Mouse (Mus musculus) stomach, embryonic 16.5 days (tissue): Measurements from ENCODE around the gene Hdac4. TPM values are rescaled to one million over a fixed set of nuclear protein-coding genes. Genes with fewer than 3 reads are reported as not detected.

Source experiments
- ATAC-seq: fragments of 200-750 bp; cut with Nextera tagmentation; 2 replicates; pipeline ENCODE4 v1.8.0; 2017; ENCODE audit warnings: moderate number of reproducible peaks, moderate TSS enrichment; ENCODE audit not compliant: insufficient read depth, low FRiP score
- H3K27ac ChIP-seq: fragments of 300-500 bp; sonication (generic); 2 replicates; pipeline ENCODE4 v1.5.1; 2014; ENCODE audit warnings: low read length
- H3K27me3 ChIP-seq: fragments of 300-500 bp; sonication (generic); 2 replicates; pipeline ENCODE4 v1.6.1; 2014; ENCODE audit warnings: low read length, control low read depth, mixed read lengths; ENCODE audit not compliant: control insufficient read depth, insufficient read depth
- H3K36me3 ChIP-seq: fragments of 300-500 bp; sonication (generic); 2 replicates; pipeline ENCODE4 v1.6.1; 2014; ENCODE audit warnings: low read length; ENCODE audit not compliant: control insufficient read depth, insufficient read depth
- H3K4me1 ChIP-seq: fragments of 300-500 bp; sonication (generic); 2 replicates; pipeline ENCODE4 v1.6.1; 2014; ENCODE audit warnings: low read length, control low read depth, mixed read lengths; ENCODE audit not compliant: control insufficient read depth, insufficient read depth
- H3K4me2 ChIP-seq: fragments of 300-500 bp; sonication (generic); 2 replicates; pipeline ENCODE4 v1.6.1; 2014; ENCODE audit warnings: low read depth, low read length, mixed read lengths
- H3K4me3 ChIP-seq: fragments of 300-500 bp; sonication (generic); replicated peaks from 2 replicates; pipeline ENCODE4 v1.5.1; 2014; ENCODE audit warnings: mild to moderate bottlenecking, low read length
- H3K9ac ChIP-seq: fragments of 300-500 bp; sonication (generic); 2 replicates; pipeline ENCODE4 v1.6.1; 2014; ENCODE audit warnings: low read length
- H3K9me3 ChIP-seq: fragments of 300-500 bp; sonication (generic); replicated peaks from 2 replicates; pipeline ENCODE4 v1.6.1; 2016; ENCODE audit warnings: low read length, control low read depth; ENCODE audit not compliant: control insufficient read depth
- WGBS: fragments of 180-500 bp; shearing (Covaris S2); extraction: QIAGEN DNeasy Blood & Tissue Kit; methylation state at CpG from one replicate; pipeline ENCODE4 v1.1.7; 2014; 5-methylcytosine and 5-hydroxymethylcytosine counted together
- polyA plus RNA-seq: library from polyadenylated mRNA; unstranded; fragments of >200 nt; fragmentation: Nextera tagmentation; extraction: Ambion mirVana; gene quantifications from 2 replicates; pipeline ENCODE4 v1.2.1, GENCODE M21; 2015

The Hdac4 gene
- polyA plus RNA-seq, 1 experiment from 2014 or later = 15.7 TPM

DNA sequence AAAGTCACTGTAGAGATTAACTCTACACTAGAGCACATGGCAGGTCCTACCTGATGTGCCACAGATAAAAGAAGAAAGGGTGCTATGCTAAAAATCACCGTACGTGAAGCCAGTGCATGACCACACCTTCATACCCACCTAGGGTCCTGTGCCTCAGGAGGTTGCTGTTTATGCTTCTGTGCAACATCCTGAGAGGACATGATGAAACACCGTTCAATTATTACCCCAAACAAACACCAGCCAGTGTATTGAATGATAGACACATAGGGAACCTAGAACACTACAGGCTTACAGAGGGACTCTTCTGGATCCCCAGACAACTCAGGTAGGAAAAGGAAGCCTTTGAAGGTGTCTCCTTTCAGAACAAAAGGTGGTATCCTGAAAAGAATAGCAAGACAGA lies 120.8 kb downstream of the Hdac4 start:
- Histone ChIP-seq H3K9ac (no peak overlapping the region), H3K4me2 (no peak overlapping the region), H3K9me3 (no peaks in the 10 kb centered on the region), H3K4me3 (no peak overlapping the region), H3K27me3 (no peaks in the 10 kb centered on the region), H3K36me3 (no peaks in the 10 kb centered on the region), H3K27ac (no peak overlapping the region), H3K4me1 (peaks cover 6% of the 10 kb centered on the region)
- WGBS = 78% methylated on average over 3 of the region's 3 CpGs
- no peak for ATAC-seq

DNA sequence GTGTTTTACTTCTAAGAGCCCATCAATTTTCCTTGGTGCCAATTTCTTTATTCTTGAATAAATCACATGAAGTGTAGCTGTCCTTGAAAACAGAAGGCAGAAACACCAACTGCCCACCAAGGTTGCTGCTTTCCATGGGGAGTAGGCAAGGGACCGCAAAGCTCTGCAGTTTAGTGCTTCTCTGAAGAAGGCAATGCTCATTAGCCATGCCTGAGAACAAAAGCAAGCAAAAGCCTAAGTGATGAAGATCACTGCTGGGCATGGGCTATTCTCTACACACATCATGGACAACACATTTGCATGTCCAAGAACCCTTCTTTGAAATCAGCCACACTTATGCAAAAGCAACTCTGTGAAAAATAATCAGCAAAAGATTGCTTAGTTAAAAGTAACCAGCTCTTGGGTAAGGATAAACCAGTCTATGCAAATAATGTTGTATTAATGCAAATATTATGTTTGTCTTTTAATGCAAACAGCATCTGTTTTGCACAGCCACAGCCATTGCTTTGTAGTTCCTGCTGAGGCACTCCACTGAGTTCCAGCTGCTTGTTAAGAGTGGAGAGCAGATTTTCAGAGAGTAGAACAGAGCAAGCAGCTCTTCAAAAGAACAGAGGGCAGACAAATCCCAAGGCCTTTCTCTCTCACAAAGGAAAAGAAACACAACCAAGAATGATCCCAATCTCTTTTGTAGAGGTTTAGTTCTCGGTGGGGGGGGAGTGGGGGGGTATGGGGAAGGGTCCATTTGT lies 125.4 kb downstream of the Hdac4 start:
- Histone ChIP-seq H3K9ac (no peak overlapping the region), H3K4me1 (peaks cover under 1% of the 10 kb centered on the region; the same call in 1 of the 2 replicates), H3K27ac (no peak overlapping the region), H3K27me3 (no peaks in the 10 kb centered on the region), H3K4me3 (no peak overlapping the region), H3K4me2 (no peak overlapping the region), H3K36me3 (no peaks in the 10 kb centered on the region), H3K9me3 (no peaks in the 10 kb centered on the region)
- WGBS = 76% methylated on average over 2 of the region's 2 CpGs
- ATAC-seq = no peak

DNA sequence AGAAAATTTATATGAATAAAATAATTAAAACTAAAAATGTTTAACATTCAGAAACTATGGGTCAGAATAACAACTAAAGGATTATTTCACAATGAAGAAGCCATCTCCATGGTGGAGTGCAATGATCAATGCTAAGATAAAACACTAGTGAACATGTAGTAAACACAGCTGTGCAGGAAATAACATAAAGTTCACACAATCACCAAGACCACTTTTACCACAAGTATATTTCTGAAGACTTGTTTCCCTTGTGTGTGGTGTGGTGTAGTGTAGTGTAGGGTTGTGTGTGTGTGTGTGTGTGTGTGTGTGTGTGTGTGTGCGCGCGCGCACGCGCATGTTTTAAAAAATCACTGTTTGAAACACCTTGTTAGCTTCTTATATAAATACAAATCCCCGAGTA lies 126.0 kb downstream of the Hdac4 start:
- WGBS = 93% methylated on average over 7 of the region's 7 CpGs
- Histone ChIP-seq H3K9ac (no peak overlapping the region), H3K27me3 (no peaks in the 10 kb centered on the region), H3K4me2 (no peak overlapping the region), H3K36me3 (no peaks in the 10 kb centered on the region), H3K4me3 (no peak overlapping the region), H3K9me3 (no peaks in the 10 kb centered on the region), H3K4me1 (no peaks in the 10 kb centered on the region), H3K27ac (no peak overlapping the region)
- ATAC-seq = no peak

DNA sequence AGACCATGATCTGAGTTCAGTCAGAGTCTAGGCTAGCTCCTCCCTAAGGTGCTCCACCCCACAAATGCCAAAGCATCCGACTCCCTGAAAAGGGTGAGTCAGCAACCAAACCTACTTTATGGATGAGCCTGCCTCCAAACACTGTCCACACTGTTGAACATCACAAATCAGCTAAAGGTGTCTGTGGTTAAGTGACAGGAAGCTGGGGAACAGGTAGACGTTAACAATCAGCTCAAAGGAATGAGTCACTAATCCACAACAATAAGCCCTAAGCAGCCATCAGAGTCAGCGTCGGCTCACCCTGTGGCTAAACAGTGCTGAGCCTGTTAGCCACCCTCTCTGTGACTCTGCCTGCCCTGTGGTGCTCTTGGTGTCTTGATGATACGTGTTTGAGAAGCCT lies 131.2 kb downstream of the Hdac4 start:
- no peak overlapping the region for H3K4me2 ChIP-seq
- WGBS = 69% methylated on average over 5 of the region's 5 CpGs
- no peak overlapping the region for H3K4me3 ChIP-seq
- H3K9ac ChIP-seq = no peak overlapping the region
- H3K27me3 ChIP-seq = no peaks in the 10 kb centered on the region
- no peaks in the 10 kb centered on the region for H3K36me3 ChIP-seq
- 0 out of 2 replicates have a peak, but pooled peaks cover 4% of the 10 kb centered on the region for H3K4me1 ChIP-seq
- no peak overlapping the region for H3K27ac ChIP-seq
- H3K9me3 ChIP-seq = no peaks in the 10 kb centered on the region
- no peak; the same call in 1 of the 2 replicates for ATAC-seq

DNA sequence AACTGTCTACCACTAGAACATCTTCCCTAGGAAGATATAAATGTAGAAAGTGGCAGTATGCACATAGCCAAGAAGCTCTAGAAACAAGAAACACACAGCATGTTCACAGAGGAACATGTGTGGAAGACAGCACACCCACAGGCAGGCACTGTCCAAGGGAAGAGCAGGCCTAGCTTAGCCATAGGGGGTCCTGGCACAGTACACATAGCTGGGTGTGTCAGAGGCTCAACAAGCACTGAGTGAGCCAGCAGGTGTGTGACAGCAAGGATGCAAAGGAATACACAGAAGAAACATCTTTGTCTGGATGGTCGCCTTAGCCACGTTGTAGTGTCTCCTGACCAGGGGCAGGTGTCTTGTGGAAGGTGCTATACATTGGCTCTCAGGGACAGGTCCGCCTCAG lies 132.2 kb downstream of the Hdac4 start:
- Histone ChIP-seq H3K4me1 (0 out of 2 replicates have a peak, but pooled peaks cover 4% of the 10 kb centered on the region), H3K4me2 (no peak overlapping the region), H3K4me3 (no peak overlapping the region), H3K9me3 (no peaks in the 10 kb centered on the region), H3K27ac (no peak overlapping the region), H3K36me3 (no peaks in the 10 kb centered on the region), H3K9ac (no peak overlapping the region), H3K27me3 (no peaks in the 10 kb centered on the region)
- 89% methylated on average over 3 of the region's 3 CpGs for WGBS
- no peak for ATAC-seq

DNA sequence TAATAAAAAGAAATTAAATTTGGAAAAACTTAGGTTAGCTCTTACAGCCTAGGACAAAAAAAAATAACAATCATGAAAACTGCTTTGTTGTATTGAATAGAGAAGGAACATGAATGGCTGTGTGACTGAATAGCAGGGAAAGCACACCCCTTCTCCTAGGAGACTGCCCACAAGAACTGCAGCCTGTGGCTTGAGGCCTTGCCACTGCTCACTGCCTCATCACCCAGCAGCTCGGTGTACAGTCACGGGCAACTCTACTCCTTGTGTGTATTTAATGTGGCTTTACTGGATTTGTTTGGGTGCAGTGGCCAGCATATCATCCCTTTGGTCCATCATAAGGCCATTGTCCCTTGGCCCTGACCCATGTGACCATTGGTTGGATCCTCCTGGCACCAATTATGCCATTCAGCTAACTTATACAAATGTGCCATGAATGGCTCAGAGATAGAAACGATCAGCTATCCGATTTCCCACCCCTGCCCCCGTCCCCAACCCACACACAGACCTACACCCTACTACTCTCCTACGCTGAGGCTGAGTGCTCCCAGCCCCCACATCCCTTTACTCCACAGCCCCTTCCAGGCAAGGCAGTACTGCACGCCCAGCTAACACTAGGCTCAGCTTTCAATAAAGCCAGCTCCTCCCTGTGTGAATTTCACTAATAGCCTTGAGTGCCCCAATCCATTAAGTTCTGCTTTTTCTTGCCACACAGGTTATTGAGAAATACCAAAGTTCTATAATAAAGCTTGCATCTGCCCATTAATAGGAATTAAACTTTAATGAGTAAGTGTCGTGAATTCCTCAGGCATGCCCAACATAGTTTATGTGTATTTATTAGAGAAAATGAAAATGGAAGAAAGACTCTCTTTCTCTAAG lies 134.1 kb downstream of the Hdac4 start:
- ATAC-seq = no peak
- WGBS = 63% methylated on average over 8 of the region's 8 CpGs
- Histone ChIP-seq H3K4me3 (no peak overlapping the region), H3K9me3 (no peaks in the 10 kb centered on the region), H3K9ac (no peak overlapping the region), H3K27ac (no peak overlapping the region), H3K4me2 (no peak overlapping the region), H3K27me3 (no peaks in the 10 kb centered on the region), H3K4me1 (0 out of 2 replicates have a peak, but pooled peaks cover 4% of the 10 kb centered on the region), H3K36me3 (no peaks in the 10 kb centered on the region)

DNA sequence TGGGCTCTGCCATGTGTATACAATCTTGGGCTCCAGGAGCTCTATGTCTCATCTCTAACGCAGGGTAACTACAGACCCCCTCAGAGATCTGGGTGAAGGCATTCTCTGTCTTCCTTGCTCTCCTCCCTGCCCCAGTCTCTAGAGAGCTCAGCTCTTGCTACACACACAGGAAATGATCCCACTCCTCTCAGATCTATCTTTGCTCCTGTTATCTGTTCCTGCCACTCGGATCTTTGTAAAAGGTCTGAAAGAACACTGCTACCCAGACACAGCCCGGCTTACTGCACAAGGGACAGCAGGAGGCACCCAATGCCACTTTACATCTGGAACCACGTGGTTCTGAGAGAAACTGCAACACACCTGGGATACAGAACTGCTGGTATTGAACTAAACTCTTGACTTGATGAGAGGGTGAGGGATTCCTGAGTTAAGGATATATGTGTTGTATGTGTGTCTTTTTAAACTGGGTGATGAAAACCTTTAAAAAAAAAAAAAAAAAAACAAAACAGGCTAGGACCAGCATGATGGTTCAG lies 134.9 kb downstream of the Hdac4 start:
- H3K36me3 ChIP-seq = no peaks in the 10 kb centered on the region
- no peaks in the 10 kb centered on the region for H3K9me3 ChIP-seq
- ATAC-seq = no peak
- H3K4me3 ChIP-seq = no peak overlapping the region
- 76% methylated on average over 4 of the region's 4 CpGs for WGBS
- no peak overlapping the region for H3K9ac ChIP-seq
- H3K27me3 ChIP-seq = no peaks in the 10 kb centered on the region
- 0 out of 2 replicates have a peak, but pooled peaks cover 4% of the 10 kb centered on the region for H3K4me1 ChIP-seq
- no peak overlapping the region for H3K4me2 ChIP-seq
- no peak overlapping the region for H3K27ac ChIP-seq

DNA sequence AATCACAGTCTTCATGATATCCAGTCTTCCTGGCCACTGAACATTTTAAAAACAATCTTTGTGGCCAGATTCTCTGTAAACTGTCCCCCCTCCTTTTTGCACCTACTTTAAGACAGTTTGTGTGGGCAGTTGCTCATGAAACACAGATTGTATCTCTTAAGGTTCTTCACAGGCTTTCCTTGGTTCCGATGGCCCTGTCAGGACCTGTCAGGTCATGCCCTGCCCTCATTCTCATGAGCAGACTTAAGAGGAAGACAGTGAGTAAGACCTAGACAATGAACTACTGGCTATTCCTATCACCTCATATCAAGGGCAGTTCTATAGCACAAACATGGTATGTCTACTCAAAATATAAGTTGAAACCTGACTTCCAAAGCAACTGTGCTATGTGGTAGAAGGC lies 135.9 kb downstream of the Hdac4 start:
- WGBS = 82% methylated on average over 1 of the region's 1 CpGs
- H3K9me3 ChIP-seq = no peaks in the 10 kb centered on the region
- H3K4me1 ChIP-seq = peaks cover 10% of the 10 kb centered on the region; the same call in 1 of the 2 replicates
- H3K4me2 ChIP-seq = no peak overlapping the region
- ATAC-seq = no peak
- H3K9ac ChIP-seq = no peak overlapping the region
- no peaks in the 10 kb centered on the region for H3K27me3 ChIP-seq
- no peak overlapping the region for H3K4me3 ChIP-seq
- no peak overlapping the region for H3K27ac ChIP-seq
- H3K36me3 ChIP-seq = no peaks in the 10 kb centered on the region
